Mouse (Mus musculus): Measurements from ENCODE around the gene Olfr666. TPM values are rescaled to one million over a fixed set of nuclear protein-coding genes. Genes with fewer than 3 reads are reported as not detected.
"Not testable (repeated sequence)": the region's sequence is repeated elsewhere in the genome, so short reads cannot be mapped to it uniquely, and the experiment has no call there.

Olfr666 gene
- total RNA-seq (2017): not detected in 2 replicates

DNA sequence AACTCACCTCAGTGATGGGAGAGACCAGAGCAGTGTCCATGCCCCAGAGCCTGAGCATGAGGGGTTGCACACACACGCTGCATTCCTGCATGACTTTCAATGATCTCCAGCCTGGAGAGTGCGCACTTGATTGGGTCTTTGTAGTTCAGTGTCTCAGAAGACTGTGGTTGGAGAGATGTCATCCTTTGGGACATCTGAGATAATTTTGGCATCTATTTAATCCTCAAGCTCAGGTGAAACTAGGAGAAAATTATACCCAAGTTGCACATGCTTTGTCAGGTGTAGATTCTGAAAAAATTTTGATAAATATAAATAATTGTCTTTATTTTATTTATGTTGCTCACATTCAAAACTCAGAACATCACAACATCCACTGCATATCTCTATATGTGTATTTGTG, at the start of gene Olfr666:
Gene Olfr666, minus strand, starts transcription at position 101 of the 400 bp plus-strand sequence.
- no peak for ATAC-seq (replicated peaks; ENCODE audit: low read depth, poor library complexity, severe bottlenecking)

DNA sequence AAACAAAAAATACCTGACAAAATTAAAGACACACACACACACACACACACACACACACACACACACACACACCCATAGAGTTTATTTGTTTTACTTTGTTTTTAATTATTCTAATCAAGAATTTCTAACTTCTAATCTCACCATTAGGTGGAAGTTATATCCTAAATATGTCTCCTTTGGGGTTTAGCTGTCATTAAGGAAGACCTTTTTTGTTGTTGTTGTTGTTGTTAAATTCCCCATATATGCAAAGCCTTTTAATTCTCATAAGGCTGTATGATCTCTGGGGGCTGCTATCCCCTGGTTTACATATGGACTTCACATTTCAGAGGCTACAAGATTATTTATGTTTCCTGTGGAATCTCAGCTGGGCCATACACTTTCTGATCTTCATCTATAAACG, 38.2 kb upstream of the Olfr666 start, which contains the start of gene Olfr669:
Gene Olfr669, plus strand, starts transcription at position 301 of the 400 bp plus-strand sequence.
- ATAC-seq (replicated peaks; ENCODE audit: low read depth, poor library complexity, severe bottlenecking): no peak

DNA sequence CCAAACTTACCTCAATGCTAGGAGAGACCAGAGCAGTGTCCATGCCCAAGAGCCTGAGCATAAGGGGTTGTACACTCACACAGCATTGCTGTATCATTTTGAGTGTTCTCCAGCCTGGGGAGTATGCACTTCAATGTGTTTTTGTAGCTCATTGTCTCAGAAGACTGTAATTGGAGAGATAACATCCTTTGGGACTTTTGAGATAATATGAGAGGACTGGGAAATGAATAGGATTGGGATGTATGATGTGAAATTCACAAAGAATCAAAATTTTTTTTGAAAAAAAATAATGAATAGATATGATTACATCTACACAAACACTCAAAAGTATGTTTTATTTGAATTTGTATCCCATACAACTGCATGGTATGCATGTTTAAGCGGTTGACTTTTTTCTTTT, 32.2 kb upstream of the Olfr666 start, which contains the start of gene Olfr668:
Gene Olfr668, minus strand, starts transcription at position 101 of the 400 bp plus-strand sequence.
- no peak for ATAC-seq (replicated peaks; ENCODE audit: low read depth, poor library complexity, severe bottlenecking)

DNA sequence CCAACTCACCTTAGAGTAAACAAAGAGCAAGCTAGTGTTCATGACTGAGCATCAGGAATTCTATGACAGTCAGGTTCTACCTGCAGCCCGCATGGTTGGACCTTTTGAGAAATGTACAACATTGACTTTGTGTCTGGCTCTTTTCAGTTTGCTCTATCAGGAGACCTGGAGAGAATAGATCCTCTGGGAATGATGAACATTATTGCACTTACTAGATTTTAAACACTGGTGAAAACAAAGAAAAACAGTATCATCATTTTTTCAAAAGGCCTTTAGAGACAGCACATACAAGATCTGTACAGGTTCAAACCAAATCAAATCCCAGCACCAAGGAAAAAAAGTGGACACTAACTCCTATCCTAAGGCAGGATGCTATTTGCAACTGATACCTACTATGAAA, 25.6 kb upstream of the Olfr666 start, which contains the start of gene Olfr667:
Gene Olfr667, minus strand, starts transcription at position 101 of the 400 bp plus-strand sequence.
- no peak for ATAC-seq (replicated peaks; ENCODE audit: low read depth, poor library complexity, severe bottlenecking)

DNA sequence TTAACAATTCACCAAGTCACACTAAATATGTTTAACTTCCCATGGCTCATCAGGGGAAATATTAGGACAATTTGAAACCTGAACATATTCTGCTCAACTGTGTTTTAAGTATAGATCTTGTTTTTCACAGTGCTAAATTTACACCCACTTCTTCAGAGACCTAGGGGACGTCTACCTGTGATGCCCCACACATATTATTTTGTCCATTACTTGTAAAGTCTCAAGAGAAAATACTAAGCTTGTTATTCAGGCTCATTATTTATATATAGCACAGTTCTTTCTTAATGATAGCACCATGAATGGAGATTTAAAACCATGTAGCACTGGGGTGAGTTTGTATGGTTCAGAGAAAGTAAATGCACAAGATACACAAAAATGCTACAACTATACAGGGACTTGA, 18.0 kb downstream of the Olfr666 start, which contains the start of gene Olfr665:
Gene Olfr665, plus strand, starts transcription at position 301 of the 400 bp plus-strand sequence.
- ATAC-seq (replicated peaks; ENCODE audit: low read depth, poor library complexity, severe bottlenecking): no peak

DNA sequence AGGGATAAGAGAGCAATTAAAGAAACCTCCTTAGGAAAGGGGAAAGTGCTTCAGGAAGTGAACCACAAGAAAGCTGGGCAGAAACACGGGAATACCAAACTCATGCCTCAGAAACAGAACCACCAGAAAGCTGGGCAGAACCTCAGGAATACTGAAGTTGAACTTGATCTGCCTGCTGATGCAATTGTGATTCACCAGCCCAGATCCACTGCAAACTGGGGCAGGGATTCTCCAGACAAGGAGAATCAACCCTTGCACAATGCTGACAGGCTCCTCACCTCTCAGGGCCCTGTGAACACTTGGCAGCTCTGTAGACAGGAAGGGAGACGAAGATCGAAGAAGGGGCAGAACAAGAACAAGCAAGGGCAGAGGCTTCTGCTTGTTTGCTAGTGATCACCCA, 34.4 kb downstream of the Olfr666 start:
- ATAC-seq (replicated peaks; ENCODE audit: low read depth, poor library complexity, severe bottlenecking): no peak

DNA sequence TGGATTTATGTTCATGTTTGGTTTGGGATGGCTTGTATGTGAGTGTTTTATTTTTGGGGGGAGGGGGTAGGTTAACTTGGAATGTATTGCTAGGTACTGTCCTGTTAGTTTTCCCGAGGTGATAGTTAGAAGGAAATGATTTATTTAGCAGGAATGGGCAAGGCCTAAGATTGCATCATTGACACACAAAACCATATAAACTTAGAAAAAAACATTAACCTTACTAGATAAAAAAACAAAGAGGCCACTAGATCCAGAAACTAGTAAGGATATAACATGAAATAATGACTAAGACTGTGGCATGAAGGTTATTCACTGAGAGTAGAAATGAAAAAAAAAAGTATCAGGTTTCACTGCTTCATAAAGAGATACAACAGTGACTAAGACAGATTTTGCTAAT, 38.1 kb downstream of the Olfr666 start:
- ATAC-seq (replicated peaks; ENCODE audit: low read depth, poor library complexity, severe bottlenecking): no peak

DNA sequence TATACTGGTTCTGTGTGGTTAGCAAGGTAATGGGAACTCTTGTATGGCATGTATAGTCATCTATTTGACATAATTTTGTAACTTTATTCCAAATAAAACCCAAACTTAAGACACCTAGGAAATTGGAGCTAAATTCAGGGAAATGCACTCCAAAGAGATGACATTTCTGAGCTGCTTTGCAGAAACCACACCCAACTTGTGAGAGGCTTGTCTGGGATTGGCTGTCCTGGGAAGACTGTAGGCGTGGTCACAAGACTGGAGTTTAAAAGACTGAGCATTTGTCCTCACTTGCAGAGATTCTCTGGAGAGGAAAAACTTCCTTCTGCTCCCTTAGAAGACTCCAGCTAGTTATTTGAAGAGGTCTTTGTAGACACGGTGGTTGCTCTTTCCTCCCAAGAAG, 39.0 kb downstream of the Olfr666 start, which contains the start of gene Usp17la:
Gene Usp17la, plus strand, starts transcription at position 301 of the 400 bp plus-strand sequence.
- ATAC-seq (replicated peaks; ENCODE audit: low read depth, poor library complexity, severe bottlenecking): not testable (repeated sequence)

DNA sequence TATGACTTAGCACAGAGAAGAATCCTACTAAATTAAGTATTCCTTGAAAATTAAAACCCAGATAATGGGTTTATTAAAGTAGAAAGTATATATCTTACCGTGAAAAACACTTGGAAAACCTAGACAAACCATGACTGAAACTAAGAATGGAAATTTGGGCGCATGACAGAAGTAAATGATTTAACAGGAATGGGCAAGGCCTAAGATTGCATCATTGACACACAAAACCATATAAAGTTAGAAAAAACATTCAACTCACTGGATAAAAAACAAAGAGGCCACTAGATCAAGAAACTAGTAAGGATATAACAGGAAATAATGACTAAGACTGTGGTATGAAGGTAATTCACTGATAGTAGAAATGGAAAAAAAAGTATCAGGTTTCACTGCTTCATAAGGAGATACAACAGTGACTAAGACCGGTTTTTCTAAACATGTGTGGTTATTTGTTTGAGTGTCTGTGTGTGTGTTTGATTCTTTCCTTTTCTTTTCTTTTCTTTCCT, 40.5 kb downstream of the Olfr666 start:
- no peak for ATAC-seq (replicated peaks; ENCODE audit: low read depth, poor library complexity, severe bottlenecking)

DNA sequence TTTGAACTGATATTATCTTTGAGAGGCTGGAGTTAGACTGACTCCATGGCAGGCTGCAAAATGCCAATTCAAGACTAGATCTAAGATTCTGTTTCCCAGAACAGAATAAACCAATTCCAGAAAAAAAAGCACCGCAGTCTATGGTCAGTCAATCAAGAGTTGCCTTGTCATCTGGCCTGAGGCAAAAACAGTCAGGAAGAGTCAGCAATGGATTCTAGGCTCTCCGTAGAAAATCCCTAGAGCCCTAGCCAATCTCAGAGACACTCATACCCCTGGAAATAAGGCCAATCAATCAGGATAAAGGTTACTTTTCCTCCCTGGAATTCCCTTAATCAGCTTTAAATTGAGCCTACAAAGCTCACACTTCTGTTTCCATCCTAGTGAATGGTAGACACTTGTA, 44.2 kb downstream of the Olfr666 start:
- ATAC-seq (replicated peaks; ENCODE audit: low read depth, poor library complexity, severe bottlenecking): not testable (repeated sequence)

DNA sequence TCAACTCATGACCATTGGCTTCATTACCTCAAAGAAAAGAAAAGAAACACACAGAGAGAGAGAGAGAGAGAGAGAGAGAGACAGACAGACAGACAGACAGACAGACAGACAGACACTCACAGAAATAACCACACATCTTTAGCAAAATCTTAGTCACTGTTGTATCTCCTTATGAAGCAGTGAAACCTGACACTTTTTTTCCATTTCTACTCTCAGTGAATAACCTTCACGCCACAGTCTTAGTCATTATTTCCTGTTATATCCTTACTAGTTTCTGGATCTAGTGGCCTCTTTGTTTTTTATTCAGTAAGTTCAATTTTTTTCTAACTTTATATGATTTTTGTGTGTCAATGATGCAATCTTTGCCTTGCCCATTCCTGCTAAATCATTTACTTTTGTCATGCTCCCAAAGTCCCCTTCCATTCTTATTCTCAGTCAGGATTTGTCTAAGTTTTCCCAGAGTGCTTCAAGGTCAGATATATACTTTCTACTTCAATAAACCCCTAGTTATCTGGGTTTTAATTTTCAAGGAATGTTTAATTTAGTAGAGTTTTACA, 51.9 kb downstream of the Olfr666 start:
- no peak for ATAC-seq (replicated peaks; ENCODE audit: low read depth, poor library complexity, severe bottlenecking)

DNA sequence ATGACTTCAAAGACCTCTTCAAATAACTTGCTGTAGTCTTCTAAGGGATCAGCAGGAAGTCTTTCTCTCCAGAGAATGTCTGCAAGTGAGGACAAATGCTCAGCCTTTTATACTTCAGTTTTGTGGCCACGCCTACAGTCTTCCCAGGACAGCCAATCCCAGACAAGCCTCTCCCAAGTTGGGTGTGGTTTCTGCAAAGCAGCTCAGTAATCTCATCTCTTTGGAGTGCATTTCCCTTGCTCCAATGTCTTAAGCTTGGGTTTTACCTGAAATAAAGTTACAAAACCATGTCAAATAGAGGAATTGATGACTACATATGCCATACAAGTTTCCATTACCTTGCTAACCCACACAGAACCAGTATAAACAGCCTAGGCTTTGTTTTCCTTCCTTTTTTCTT, 53.2 kb downstream of the Olfr666 start, which contains the start of gene Usp17lb:
Gene Usp17lb, minus strand, starts transcription at position 101 of the 400 bp plus-strand sequence.
- ATAC-seq (replicated peaks; ENCODE audit: low read depth, poor library complexity, severe bottlenecking): no peak

Other genes with a start within 250 kb of the Olfr666 start
- gene Olfr658, start 248.6 kb downstream of the Olfr666 start, total RNA-seq (2017): 0.18 and 0.39 TPM in 2 replicates
- not detected in 2 replicates for gene Olfr659, start 229.2 kb downstream of the Olfr666 start, total RNA-seq (2017)
- not detected in 2 replicates for gene Olfr661, start 209.5 kb downstream of the Olfr666 start, total RNA-seq (2017)
- not detected in 2 replicates for gene Usp17le, start 118.5 kb downstream of the Olfr666 start, total RNA-seq (2017)
- gene Usp17lb, start 53.3 kb downstream of the Olfr666 start, total RNA-seq (2017): not detected in 2 replicates
- gene Usp17la, start 38.9 kb downstream of the Olfr666 start, total RNA-seq (2017): not detected in 2 replicates
- gene Olfr665, start 17.9 kb downstream of the Olfr666 start, total RNA-seq (2017): not detected in 2 replicates
- gene Olfr667, start 25.5 kb upstream of the Olfr666 start, total RNA-seq (2017): not detected in 2 replicates
- not detected in 2 replicates for gene Olfr668, start 32.1 kb upstream of the Olfr666 start, total RNA-seq (2017)
- gene Olfr669, start 38.3 kb upstream of the Olfr666 start, total RNA-seq (2017): not detected in 2 replicates
- not detected in 2 replicates for gene Olfr670, start 66.7 kb upstream of the Olfr666 start, total RNA-seq (2017)
- gene Olfr671, start 83.2 kb upstream of the Olfr666 start, total RNA-seq (2017): not detected in 2 replicates
- gene Olfr672, start 106.1 kb upstream of the Olfr666 start, total RNA-seq (2017): not detected in 2 replicates
- gene Olfr675, start 132.5 kb upstream of the Olfr666 start, total RNA-seq (2017): not detected in 2 replicates
- gene Olfr676, start 136.7 kb upstream of the Olfr666 start, total RNA-seq (2017): not detected in 2 replicates
- gene Olfr677, start 155.4 kb upstream of the Olfr666 start, total RNA-seq (2017): not detected in 2 replicates
- not detected in 2 replicates for gene Olfr678, start 168.5 kb upstream of the Olfr666 start, total RNA-seq (2017)
- gene Olfr679, start 185.3 kb upstream of the Olfr666 start, total RNA-seq (2017): not detected in 2 replicates
- gene Olfr680-ps1, start 196.9 kb upstream of the Olfr666 start, total RNA-seq (2017): not detected in 2 replicates
- gene Olfr681, start 220.9 kb upstream of the Olfr666 start, total RNA-seq (2017): not detected in 2 replicates